Mouse (Mus musculus) embryonic stem cell, embryonic (primary cell): ENCODE measurements around the gene Grasp.

ENCODE experiments used
- CTCF ChIA-PET, 4 experiments: fragments of 300-600 bp in 2 of 4; fragments of 350-600 bp in 2 of 4; sonication (Branson Sonifier 250); formaldehyde crosslinking; loops; one replicate each; lab custom pipeline; 2022; ENCODE audit warnings: inconsistent platforms in 2 of 4; lab: Charles Lee
- POLR2A ChIA-PET, 4 experiments: fragments of 300-600 bp in 2 of 4; fragments of 350-600 bp in 2 of 4; sonication (Branson Sonifier 250); formaldehyde crosslinking; loops; one replicate each; lab custom pipeline; 2022; ENCODE audit warnings: antibody characterized with exemption in 4 of 4, inconsistent platforms in 1 of 4; lab: Charles Lee

Gene Grasp

DNA sequence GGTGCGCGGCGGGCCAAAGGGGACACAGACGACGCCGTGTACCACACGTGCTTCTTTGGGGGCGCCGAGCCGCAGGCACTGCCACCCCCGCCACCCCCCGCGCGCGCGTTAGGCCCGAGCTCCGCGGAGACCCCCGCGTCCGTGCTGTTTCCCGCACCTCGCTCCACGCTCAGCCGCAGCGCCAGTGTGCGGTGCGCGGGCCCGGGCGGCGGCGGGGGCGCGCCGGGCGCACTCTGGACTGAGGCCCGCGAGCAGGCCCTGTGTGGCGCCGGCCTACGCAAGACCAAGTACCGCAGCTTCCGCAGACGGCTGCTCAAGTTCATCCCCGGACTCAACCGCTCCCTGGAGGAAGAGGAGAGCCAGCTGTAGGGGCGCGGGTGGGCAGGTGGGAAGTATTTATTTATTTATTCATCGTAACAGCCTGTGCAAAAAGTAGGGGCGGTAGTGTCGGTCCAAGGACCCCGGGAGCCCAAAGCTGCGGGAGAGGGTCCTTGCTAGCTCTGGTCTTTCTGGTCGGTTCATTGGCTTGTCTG, 7.7 kb downstream of the Grasp start:
- CTCF ChIA-PET = interaction anchor here (0.6 to 2.5 kb wide), 41 partner anchors 7 to 557 kb away, joined by 3 to 42 read pairs (median 5); partner anchors contain the start of genes 6030408B16Rik (in 1 of the 4), Atg101 (in 1 of the 4) and Scn8a (in 1 of the 4)
- POLR2A ChIA-PET = interaction anchor here (0.5 to 12.8 kb wide), 40 partner anchors 8 to 1774 kb away, joined by 3 to 241 read pairs (median 5); partner anchors contain the start of genes Atg101 (in 2 of the 4), Grasp (in 2 of the 4) and Nr4a1 (in 1 of the 4)

DNA sequence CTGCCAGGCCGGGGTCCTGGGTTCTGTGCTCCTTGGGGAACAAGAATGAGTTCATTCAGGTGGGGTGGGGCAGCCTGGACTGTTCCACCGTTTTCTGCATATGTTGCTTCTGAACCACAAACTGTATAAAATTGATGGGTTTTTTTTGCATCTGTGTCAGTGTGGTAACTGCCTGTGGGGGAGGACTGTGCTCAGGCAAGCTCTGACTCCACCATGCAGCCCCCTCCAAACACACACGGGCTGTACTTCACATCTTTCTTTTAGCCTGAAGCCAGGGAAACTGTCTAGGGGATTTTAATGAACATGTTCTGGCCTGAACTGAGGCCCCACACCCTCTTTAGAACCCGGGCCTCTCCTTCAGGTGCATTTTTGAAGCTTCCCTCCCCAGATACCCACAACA, 8.6 kb downstream of the Grasp start:
- ChIA-PET POLR2A (interaction anchor here (0.5 to 12.8 kb wide), 21 partner anchors 8 to 140 kb away, joined by 3 to 241 read pairs (median 5); partner anchors contain the start of genes Grasp (in 3 of the 4) and Atg101 (in 1 of the 4)), CTCF (interaction anchor here (0.6 to 2.5 kb wide), 16 partner anchors 8 to 544 kb away, joined by 3 to 42 read pairs (median 4); partner anchors contain the start of gene Atg101 (in 2 of the 4))

DNA sequence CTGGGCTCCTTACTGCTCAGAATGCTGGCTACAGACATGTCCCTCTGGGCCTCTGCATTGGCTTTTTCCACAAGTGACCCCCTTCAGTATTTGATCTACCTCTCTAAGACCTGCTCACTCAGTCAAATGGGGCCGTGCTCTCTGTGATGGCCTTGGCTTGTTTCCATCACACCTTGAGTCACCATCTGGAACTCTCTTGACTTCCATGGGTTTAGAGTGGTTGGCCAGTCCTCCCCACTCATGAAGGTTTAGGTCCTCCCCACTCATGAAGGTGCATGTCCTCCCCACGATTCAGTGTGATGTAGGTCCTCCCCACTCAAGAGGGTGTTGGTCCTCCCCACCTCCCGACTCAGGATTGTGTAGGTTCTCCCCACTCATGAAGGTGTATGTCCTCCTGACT, 9.2 kb downstream of the Grasp start:
- POLR2A ChIA-PET = interaction anchor here in 3 of 4 experiments (0.6 to 12.8 kb wide), 22 partner anchors 8 to 444 kb away, joined by 3 to 241 read pairs (median 5); partner anchors contain the start of gene Grasp (in 3 of the 3)
- CTCF ChIA-PET = interaction anchor here in 3 of 4 experiments (0.6 to 6.5 kb wide), 15 partner anchors 7 to 969 kb away, joined by 3 to 70 read pairs (median 4); partner anchors contain the start of genes Atg101 (in 2 of the 3) and Grasp (in 1 of the 3)

DNA sequence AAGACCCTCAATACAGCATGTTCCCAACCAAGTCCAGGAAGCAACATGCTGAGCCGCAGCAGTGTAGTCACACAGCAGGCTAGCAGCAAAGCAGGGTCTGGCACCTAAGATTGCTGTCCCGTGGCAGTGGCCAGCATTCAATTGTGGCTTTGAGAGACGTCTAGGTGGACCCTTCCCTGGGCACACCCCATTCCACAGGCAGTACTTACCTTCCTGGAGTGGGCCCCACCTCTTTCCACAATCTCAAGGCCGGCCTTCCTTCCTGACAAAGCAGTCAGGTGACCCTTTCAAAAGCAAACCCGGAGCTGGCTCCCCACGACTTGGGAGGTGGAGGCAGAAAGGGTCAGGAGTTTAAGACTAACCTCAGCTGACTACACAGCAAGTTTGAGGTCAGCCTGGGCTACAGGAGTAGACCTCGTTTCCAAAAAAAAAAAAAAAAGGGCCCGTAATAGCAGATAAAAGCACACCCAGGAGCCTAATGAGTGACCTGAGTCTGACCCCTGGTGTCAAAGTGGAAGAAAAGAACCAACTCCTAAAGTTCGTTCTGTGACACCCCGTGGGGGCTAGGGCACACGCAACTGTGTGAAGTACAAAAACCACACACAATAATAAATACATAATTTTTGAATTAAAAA, 9.8 kb downstream of the Grasp start:
- POLR2A ChIA-PET = interaction anchor here in 3 of 4 experiments (0.6 to 12.8 kb wide), 40 partner anchors 8 to 1380 kb away, joined by 3 to 241 read pairs (median 4); partner anchors contain the start of genes Grasp (in 3 of the 3) and Acvr1b (in 1 of the 3)
- CTCF ChIA-PET = interaction anchor here in 3 of 4 experiments (0.6 to 6.5 kb wide), 15 partner anchors 8 to 969 kb away, joined by 3 to 70 read pairs (median 6); partner anchors contain the start of genes Atg101 (in 1 of the 3), Grasp (in 1 of the 3) and Nr4a1 (in 1 of the 3)

DNA sequence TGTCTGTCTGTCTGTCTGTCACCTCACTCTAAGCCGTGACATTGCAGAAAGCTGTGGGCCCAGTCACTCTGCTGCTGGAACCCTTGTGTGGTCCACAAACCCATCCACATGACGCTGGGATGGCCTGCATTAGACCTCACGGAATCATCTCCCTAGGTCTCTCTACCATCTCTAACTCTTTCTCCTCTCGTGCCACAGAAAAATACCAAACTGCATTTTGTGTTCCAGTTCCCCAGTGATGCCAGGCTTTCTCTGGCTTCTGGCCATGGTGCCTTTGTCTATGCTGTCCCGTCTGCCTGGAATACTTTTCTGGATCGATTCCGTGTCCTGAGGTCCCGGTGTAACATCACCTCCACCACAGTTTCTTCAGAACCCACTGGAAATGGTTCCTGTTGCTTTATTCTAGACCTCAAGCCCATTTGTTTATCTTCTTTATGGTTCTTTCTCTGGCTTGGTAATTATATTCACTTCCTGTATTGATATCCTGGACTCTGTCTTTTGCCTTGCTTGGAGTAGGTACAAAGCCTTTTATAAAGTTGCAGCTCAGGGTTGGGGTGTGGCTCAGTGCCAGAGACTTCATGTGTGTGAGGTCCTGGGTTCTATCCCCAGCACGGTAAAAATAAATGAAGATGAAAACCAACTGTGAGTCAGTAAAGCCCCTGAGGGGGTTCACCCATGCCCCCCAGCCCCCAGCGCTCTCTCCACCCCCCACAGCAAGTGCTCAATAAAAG, 10.8 kb downstream of the Grasp start:
- POLR2A ChIA-PET = interaction anchor here (0.5 to 12.8 kb wide), 61 partner anchors 7 to 1942 kb away, joined by 3 to 241 read pairs (median 4); partner anchors contain the start of genes Grasp (in 2 of the 4), Acvr1b (in 1 of the 4), Atp5g2 (in 1 of the 4) and Nr4a1 (in 1 of the 4)
- CTCF ChIA-PET = interaction anchor here (0.6 to 6.5 kb wide), 28 partner anchors 9 to 1980 kb away, joined by 3 to 70 read pairs (median 4); partner anchors contain the start of genes Grasp (in 2 of the 4) and Nr4a1 (in 1 of the 4)

DNA sequence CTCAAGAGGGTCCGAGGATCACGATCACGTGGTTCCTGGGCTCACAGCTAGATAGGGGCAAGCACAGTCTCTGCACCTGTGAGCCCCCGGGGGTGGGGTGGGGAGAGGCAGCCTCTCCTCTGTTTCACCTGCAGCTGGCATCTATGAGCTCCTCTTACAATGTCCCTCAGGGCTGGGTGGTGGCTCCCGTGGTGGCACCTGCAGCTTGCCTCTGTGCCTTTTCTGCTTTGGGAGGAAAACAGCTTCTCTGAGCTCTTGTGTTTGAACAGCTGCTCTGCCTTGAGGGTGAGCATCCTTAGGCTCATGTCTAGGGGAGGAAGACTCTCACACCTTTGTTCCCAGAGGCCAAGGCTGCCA, 11.3 kb downstream of the Grasp start:
- POLR2A ChIA-PET = interaction anchor here (0.5 to 12.8 kb wide), 51 partner anchors 10 to 1942 kb away, joined by 3 to 241 read pairs (median 4); partner anchors contain the start of genes Grasp (in 2 of the 4), Atp5g2 (in 1 of the 4) and Nr4a1 (in 1 of the 4)
- CTCF ChIA-PET = interaction anchor here (0.6 to 6.5 kb wide), 26 partner anchors 9 to 1980 kb away, joined by 3 to 70 read pairs (median 4); partner anchors contain the start of genes Grasp (in 2 of the 4) and Nr4a1 (in 1 of the 4)

DNA sequence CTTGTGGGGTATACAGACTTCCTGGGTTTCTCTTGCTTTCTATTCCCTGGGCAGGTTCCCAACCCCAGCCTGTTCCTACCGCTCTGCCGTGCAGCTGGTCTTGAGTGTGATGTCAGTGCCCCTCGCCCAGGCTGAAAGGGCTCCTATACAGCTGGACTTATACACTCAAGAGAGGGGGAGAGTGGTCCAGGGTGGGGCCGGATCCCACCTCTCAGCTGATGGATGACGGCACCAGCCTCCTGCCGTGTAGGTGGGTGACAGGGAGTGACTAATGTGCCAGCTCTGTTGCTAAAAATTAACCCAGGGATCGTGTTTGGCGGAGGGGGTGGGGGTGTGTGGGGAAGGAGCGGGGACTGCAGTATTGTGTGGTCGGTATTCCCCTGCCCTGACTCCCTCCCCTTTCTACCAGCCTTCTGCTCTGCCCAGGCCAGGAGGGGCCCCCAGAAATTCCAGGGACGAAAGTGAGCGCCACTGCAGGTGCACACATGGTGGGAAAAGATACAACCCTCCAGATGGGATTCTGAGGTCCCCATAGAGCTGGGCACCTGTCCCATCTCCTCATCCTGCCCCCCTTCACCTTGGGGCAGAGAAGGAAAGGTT, 11.8 kb downstream of the Grasp start:
- POLR2A ChIA-PET = interaction anchor here (0.6 to 12.8 kb wide), 45 partner anchors 10 to 1941 kb away, joined by 3 to 241 read pairs (median 4); partner anchors contain the start of genes Grasp (in 2 of the 4), Atp5g2 (in 1 of the 4) and Nr4a1 (in 1 of the 4)
- CTCF ChIA-PET = interaction anchor here (0.6 to 6.5 kb wide), 27 partner anchors 10 to 1138 kb away, joined by 3 to 70 read pairs (median 4); partner anchors contain the start of genes Grasp (in 2 of the 4) and Nr4a1 (in 1 of the 4)

DNA sequence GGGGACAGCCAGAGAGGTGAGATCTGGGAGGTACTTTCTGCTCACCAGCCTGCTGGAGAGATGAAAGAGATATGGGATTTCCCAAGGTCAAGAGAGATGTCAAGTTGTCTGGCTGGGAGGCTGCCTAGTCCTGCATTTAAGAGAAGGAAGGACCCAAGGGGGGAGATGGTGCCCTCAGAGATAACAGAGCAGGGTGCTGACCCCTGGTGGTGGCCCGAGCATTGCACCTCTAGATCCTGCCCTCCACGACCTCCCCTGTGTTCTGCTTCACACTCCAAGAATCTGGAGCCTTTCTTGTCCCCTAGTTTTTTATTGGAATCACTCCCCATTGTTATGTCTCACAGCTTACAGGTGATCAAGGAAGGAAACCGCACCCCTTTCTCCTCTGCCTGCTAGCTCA, 12.9 kb downstream of the Grasp start:
- POLR2A ChIA-PET = interaction anchor here (0.6 to 12.8 kb wide), 14 partner anchors 8 to 621 kb away, joined by 3 to 241 read pairs (median 5); partner anchors contain the start of genes Grasp (in 3 of the 4) and Dazap2 (in 1 of the 4)
- CTCF ChIA-PET = interaction anchor here (0.6 to 6.5 kb wide), 21 partner anchors 8 to 776 kb away, joined by 3 to 140 read pairs (median 5); partner anchors contain the start of genes Grasp (in 2 of the 4) and Nr4a1 (in 1 of the 4)

DNA sequence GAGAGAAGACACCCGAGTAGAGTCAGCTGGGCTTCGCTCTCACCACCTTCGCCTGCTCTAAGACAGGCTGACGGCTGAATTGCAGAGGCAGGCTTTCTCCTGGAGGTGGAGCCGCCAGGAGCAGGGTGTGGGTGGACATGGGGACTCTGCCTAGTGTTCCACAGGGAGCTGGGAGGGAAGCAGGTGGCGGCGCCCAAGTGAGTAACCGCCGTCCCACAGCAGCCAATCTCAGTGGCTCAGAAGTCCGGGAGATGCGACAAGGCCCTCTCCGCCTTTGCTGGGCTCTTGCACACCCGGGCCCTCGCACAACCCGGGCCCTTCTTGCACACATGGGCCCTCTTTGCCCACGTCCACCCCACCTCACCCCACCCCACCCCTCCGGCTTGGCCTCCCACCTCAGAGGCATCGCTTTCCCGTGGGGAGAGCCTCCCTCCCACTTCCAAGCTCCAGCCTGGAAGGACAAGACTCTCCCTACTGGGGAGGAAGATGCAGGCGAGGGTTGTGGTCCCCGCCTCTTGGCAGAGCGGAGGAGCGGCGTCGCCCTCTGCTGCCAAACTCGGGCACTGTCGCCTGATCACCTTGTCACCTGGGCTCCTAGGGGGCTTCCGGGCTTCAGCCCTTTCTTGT, 15.0 kb downstream of the Grasp start:
- POLR2A ChIA-PET = interaction anchor here (0.6 to 12.8 kb wide), 20 partner anchors 7 to 258 kb away, joined by 3 to 241 read pairs (median 4); partner anchors contain the start of gene Grasp (in 3 of the 4)
- CTCF ChIA-PET = interaction anchor here (0.5 to 6.5 kb wide), 29 partner anchors 8 to 745 kb away, joined by 3 to 140 read pairs (median 5); partner anchors contain the start of genes Atg101 (in 1 of the 4) and Grasp (in 1 of the 4)

DNA sequence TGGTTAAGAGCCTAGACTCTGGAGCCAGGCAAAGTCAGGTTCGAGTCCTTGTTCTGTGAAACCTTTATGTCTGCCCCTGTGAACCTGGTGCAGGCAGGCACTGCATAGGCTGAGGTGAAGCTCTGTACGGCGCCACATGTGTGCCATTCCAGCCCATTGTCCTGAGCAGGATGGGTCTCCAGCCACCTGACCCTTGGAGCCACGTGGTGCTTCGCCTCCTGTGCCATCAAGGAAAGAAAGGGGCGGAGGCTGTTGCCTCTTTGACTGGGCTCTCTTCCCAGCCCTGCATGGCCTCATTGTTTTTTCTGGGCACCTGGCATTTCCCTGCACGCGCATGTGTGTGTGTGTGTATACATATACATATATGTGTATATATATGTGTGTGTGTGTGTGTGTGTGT, 15.8 kb downstream of the Grasp start:
- ChIA-PET CTCF (interaction anchor here (0.5 to 6.5 kb wide), 20 partner anchors 8 to 494 kb away, joined by 3 to 140 read pairs (median 8); partner anchors contain the start of gene Grasp (in 1 of the 4)), POLR2A (interaction anchor here in 3 of 4 experiments (0.6 to 12.8 kb wide), 14 partner anchors 8 to 76 kb away, joined by 3 to 241 read pairs (median 10); partner anchors contain the start of gene Grasp (in 2 of the 3))

DNA sequence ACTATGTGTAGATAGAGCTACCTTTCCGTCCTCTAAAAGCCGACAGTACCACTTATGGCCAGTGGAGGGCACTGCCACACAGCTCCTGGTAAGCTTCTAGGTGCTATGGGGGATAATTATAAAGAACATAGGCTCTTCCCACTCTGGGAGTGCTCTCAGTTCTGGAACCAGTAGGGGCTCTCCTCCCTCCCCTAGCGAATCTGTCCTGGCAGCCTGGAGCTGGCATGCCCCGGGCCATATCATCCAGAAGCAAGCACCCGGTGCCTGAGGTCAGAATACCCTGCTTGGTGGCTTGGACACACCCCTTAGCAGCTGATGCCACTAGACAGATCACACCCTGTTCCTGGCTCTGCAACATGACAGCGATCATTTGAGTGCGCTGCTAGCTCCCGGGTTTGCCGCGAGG, 16.8 kb downstream of the Grasp start:
- ChIA-PET POLR2A (interaction anchor here (0.5 to 12.8 kb wide), 54 partner anchors 8 to 1008 kb away, joined by 3 to 241 read pairs (median 4); partner anchors contain the start of genes Grasp (in 3 of the 4), Atg101 (in 2 of the 4) and Acvr1b (in 1 of the 4)), CTCF (interaction anchor here (0.5 to 6.3 kb wide), 129 partner anchors 9 to 1269 kb away, joined by 3 to 140 read pairs (median 4); partner anchors contain the start of genes Atg101 (in 3 of the 4), Grasp (in 3 of the 4) and 6030408B16Rik (in 1 of the 4))

DNA sequence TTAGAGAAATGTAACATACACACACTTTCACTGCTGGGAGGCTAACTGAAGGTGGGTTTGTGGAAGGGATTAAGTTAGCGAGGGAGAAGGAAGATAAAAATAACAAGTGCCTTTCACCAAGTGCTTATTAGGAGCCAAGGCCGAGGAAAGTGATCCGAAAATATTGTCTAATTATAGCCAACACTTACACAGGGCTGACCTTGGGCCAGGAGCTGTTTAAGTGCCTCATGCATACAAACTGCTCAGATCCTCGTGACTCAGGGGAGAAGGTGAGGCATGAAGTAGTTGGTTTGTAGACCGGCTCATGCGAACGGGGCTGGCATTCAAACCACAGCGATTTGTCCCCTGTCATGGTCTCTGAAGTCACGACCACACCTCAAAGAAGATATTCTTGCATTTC, 17.2 kb downstream of the Grasp start:
- ChIA-PET CTCF (interaction anchor here (0.5 to 6.3 kb wide), 105 partner anchors 8 to 1118 kb away, joined by 3 to 140 read pairs (median 5); partner anchors contain the start of genes Atg101 (in 3 of the 4), Grasp (in 3 of the 4) and 6030408B16Rik (in 1 of the 4)), POLR2A (interaction anchor here (0.6 to 12.8 kb wide), 52 partner anchors 9 to 743 kb away, joined by 3 to 241 read pairs (median 4); partner anchors contain the start of genes Grasp (in 3 of the 4), Atg101 (in 2 of the 4) and Acvr1b (in 1 of the 4))

DNA sequence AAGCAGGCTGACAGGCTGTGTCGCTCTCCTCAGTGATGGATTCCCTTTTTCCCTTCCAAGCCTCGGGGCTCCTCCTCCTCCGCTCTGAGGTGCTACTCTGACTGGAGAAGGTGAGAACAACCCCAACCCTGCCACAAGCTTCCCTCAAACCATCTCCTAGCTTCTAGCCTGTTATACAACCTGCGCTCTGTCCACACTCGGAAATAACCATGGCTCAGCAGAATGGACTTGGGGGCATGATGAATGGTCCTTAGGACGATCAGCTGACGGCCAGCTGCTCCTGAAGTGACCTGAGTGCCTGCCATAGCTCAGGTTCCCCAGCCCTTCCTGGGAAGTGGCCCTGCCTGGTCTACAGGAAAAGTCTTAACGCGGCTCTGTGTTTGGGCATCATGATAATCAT, 17.9 kb downstream of the Grasp start:
- POLR2A ChIA-PET = interaction anchor here (0.7 to 12.8 kb wide), 27 partner anchors 8 to 75 kb away, joined by 3 to 241 read pairs (median 7); partner anchors contain the start of genes Grasp (in 3 of the 4), Atg101 (in 1 of the 4) and Nr4a1 (in 1 of the 4)

DNA sequence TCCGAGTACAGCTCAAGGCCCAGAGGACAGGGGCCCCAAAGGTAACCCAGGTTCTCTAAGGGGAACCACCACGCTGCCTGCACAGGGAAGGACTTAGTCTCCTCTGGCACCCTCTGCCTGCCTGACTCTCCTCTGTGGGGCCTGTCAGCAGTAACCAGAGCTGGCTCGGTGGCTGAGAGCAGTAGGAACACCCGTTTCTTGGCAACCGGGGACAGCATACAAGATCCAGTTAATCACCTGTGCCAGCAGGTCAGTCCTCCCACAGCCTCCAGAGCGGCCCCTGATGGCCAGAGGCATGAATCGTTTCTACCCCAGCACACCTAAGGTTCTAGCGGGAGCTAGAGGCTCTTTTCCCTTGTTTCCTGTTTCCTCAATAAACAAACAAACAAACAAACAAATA, 18.7 kb downstream of the Grasp start:
- ChIA-PET POLR2A (interaction anchor here in 3 of 4 experiments (0.6 to 12.8 kb wide), 28 partner anchors 8 to 81 kb away, joined by 3 to 241 read pairs (median 4); partner anchors contain the start of genes Grasp (in 3 of the 3), Atg101 (in 2 of the 3) and Nr4a1 (in 1 of the 3)), CTCF (interaction anchor here (0.6 to 6.3 kb wide), 52 partner anchors 9 to 464 kb away, joined by 3 to 140 read pairs (median 4); partner anchors contain the start of genes Atg101 (in 3 of the 4), Grasp (in 2 of the 4), 6030408B16Rik (in 1 of the 4) and Acvr1b (in 1 of the 4))

More for the DNA sequence above, 17.9 kb downstream of the Grasp start:
- CTCF ChIA-PET = interaction anchor here (0.5 to 6.3 kb wide), 36 partner anchors 8 to 433 kb away, joined by 3 to 140 read pairs (median 6); partner anchors contain the start of genes Grasp (in 2 of the 4), 6030408B16Rik (in 1 of the 4) and Atg101 (in 1 of the 4)
